Mouse (Mus musculus) embryonic facial prominence, embryonic 15.5 days (tissue): ENCODE data around the gene Usp16. TPM values are rescaled to one million over a fixed set of nuclear protein-coding genes. Genes with fewer than 3 reads are reported as not detected.

Experiments used
- ATAC-seq: fragments of 200-750 bp; cut with Nextera tagmentation; 2 replicates; pipeline ENCODE4 v1.8.0; 2017; ENCODE audit warnings: low read depth, moderate TSS enrichment; ENCODE audit not compliant: insufficient number of reproducible peaks, low FRiP score, low TSS enrichment
- H3K27ac ChIP-seq: fragments of 300-500 bp; sonication (generic); replicated peaks from 2 replicates; pipeline ENCODE4 v1.5.1; 2015; ENCODE audit warnings: mild to moderate bottlenecking, inconsistent platforms
- H3K27me3 ChIP-seq: fragments of 300-500 bp; sonication (generic); 2 replicates; pipeline ENCODE4 v1.6.1; 2015; ENCODE audit warnings: inconsistent platforms
- H3K36me3 ChIP-seq: fragments of 300-500 bp; sonication (generic); 2 replicates; pipeline ENCODE4 v1.6.1; 2015; ENCODE audit warnings: mild to moderate bottlenecking, inconsistent platforms
- H3K4me1 ChIP-seq: fragments of 300-500 bp; sonication (generic); 2 replicates; pipeline ENCODE4 v1.6.1; 2015; ENCODE audit warnings: inconsistent platforms
- H3K4me2 ChIP-seq: fragments of 300-500 bp; sonication (generic); replicated peaks from 2 replicates; pipeline ENCODE4 v1.6.1; 2015; ENCODE audit warnings: mild to moderate bottlenecking, inconsistent platforms
- H3K4me3 ChIP-seq: fragments of 300-500 bp; sonication (generic); replicated peaks from 2 replicates; pipeline ENCODE4 v1.5.1; 2015; ENCODE audit warnings: mild to moderate bottlenecking, inconsistent platforms
- H3K9ac ChIP-seq: fragments of 300-500 bp; sonication (generic); 2 replicates; pipeline ENCODE4 v1.6.1; 2015; ENCODE audit warnings: inconsistent platforms
- H3K9me3 ChIP-seq: fragments of 300-500 bp; sonication (generic); replicated peaks from 2 replicates; pipeline ENCODE4 v1.6.1; 2016; ENCODE audit warnings: inconsistent platforms
- WGBS: fragments of 180-500 bp; shearing (Covaris S2); methylation state at CpG from one replicate; pipeline ENCODE4 v1.1.7; 2015; 5-methylcytosine and 5-hydroxymethylcytosine counted together
- polyA plus RNA-seq: library from polyadenylated mRNA; unstranded; fragments of >200 nt; fragmentation: Nextera tagmentation; extraction: Ambion mirVana; gene quantifications from 2 replicates; pipeline ENCODE4 v1.2.1, GENCODE M21; 2015

Usp16 gene
- polyA plus RNA-seq: 45.7 and 51.7 TPM in 2 replicates

DNA sequence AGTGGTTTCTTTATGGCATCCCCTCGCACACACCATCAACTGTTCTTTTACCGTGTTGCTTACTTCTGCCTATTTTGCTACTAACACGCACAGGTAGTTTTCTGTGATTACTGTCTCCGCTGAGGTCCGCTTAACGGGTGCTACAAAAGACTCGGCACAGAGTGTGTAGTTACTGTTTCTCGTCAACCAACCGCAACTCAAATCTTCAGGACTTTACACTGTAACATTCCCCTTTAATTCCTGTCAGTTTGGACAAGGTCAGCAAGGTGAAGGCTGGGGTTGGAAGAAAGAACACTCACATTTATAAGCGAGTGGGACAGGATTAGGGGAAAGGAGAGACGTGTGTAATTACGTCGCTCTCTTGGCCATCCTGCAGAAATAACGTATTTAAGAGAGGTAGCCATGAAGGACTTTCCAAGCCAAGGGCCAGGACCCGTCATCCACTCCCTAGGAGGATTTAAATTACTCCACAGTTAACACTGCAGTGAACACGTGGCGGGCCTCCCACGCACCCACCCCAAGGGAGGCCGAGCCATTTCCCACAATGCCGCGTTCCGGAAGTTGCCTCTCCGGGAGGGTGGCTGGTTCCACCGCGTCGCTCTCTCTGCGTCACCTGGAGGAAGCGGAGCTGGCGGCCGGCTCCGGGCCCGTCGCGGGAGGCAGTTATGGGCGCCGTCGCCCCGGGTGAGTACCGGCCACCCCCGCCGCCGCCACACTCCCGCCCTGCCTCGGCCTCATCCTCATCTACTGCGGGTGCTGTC lies at the start of gene Usp16:
TSS of gene Usp16 (plus strand) at position 285 of the 761 bp plus-strand sequence.
- peak; percentile 96 for ATAC-seq
- whole genome bisulfite sequencing: 7% methylated on average over 45 of the region's 45 CpGs

DNA sequence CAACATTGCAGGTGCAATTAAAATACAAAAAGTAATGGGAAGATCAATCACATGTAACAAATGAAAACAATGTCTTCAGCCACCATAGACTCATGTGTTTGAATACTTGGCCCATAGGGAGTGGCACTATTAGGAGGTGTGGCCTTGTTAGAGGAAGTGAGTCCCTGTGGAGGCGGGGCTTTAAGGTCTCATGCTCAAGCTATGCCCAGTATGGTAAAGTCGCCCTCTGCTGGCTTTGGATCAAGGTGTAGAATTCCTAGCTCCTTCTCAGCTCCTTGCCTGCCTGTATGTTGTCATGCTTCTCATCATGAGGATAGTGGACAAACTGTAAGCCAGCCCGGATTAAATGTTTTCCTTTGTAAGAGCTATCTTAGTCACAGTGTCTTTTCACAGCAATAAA lies 49.5 kb upstream of the Usp16 start:
- Histone ChIP-seq H3K4me2 (no peak overlapping the region), H3K36me3 (peaks cover 80% of the 10 kb centered on the region), H3K4me1 (no peaks in the 10 kb centered on the region), H3K9ac (no peak overlapping the region), H3K27me3 (no peaks in the 10 kb centered on the region), H3K27ac (no peak overlapping the region), H3K4me3 (no peak overlapping the region), H3K9me3 (no peaks in the 10 kb centered on the region)
- ATAC-seq: no peak
- 83% methylated on average over 3 of the region's 3 CpGs for WGBS

More for the DNA sequence above, at the start of gene Usp16:
- Histone ChIP-seq H3K27me3 (no peaks in the 10 kb centered on the region), H3K4me3 (peak within 1 kb of the TSS; percentile 71), H3K9ac (peak within 1 kb of the TSS; percentile 77), H3K4me2 (peak within 1 kb of the TSS; percentile 80), H3K36me3 (peaks cover 3% of the 10 kb centered on the region; the same call in 1 of the 2 replicates), H3K27ac (peak within 1 kb of the TSS; percentile 79), H3K9me3 (no peaks in the 10 kb centered on the region), H3K4me1 (peaks cover 15% of the 10 kb centered on the region)

DNA sequence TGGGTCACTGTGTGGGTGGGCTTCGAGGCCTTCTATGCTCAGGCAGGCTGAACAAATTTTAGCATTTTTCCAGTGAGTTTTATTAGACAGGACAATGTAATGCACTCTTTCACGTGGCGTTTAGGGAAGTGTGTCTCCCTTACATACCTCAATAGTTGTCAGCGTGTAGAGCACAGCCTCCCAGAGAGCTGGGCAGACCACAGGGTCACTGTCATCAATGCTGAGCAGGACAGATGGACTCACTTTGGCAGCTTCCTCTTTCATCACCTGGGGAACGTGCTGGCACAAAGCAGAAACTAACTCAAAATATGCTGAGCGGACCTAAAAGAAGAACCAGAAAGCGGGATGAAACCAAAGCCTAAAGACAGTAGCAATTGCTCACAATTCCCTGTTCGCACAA lies 33.8 kb upstream of the Usp16 start:
- Histone ChIP-seq H3K4me3 (no peak overlapping the region), H3K27me3 (no peaks in the 10 kb centered on the region), H3K9me3 (no peaks in the 10 kb centered on the region), H3K27ac (no peak overlapping the region), H3K36me3 (peaks cover 92% of the 10 kb centered on the region), H3K9ac (no peak overlapping the region), H3K4me2 (no peak overlapping the region), H3K4me1 (no peaks in the 10 kb centered on the region)
- 90% methylated on average over 8 of the region's 8 CpGs for WGBS
- ATAC-seq: no peak

DNA sequence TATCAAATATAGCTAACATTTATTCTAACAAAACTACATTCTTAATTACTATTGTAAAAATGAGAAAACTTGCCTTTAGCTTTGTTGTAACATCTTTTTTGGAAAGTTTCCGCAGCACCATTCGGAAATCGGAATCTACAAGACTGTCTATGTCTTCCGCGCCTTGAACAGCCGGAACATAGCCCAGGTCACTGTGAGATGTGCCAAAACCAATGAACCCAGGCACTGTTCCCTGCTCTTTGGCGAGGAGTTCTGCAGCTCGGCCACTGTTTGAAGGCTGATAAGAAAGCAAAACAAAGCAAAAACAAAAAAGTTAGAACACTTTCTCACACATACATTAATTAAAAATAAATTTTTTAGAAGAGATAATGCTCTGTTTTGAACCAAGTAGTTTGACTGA lies 27.0 kb upstream of the Usp16 start:
- Histone ChIP-seq H3K4me3 (no peak overlapping the region), H3K27ac (no peak overlapping the region), H3K4me1 (peaks cover 8% of the 10 kb centered on the region; the same call in 1 of the 2 replicates), H3K36me3 (peaks cover 41% of the 10 kb centered on the region), H3K27me3 (no peaks in the 10 kb centered on the region), H3K9ac (no peak overlapping the region), H3K4me2 (no peak overlapping the region), H3K9me3 (no peaks in the 10 kb centered on the region)
- WGBS: 95% methylated on average over 8 of the region's 8 CpGs
- ATAC-seq: no peak

DNA sequence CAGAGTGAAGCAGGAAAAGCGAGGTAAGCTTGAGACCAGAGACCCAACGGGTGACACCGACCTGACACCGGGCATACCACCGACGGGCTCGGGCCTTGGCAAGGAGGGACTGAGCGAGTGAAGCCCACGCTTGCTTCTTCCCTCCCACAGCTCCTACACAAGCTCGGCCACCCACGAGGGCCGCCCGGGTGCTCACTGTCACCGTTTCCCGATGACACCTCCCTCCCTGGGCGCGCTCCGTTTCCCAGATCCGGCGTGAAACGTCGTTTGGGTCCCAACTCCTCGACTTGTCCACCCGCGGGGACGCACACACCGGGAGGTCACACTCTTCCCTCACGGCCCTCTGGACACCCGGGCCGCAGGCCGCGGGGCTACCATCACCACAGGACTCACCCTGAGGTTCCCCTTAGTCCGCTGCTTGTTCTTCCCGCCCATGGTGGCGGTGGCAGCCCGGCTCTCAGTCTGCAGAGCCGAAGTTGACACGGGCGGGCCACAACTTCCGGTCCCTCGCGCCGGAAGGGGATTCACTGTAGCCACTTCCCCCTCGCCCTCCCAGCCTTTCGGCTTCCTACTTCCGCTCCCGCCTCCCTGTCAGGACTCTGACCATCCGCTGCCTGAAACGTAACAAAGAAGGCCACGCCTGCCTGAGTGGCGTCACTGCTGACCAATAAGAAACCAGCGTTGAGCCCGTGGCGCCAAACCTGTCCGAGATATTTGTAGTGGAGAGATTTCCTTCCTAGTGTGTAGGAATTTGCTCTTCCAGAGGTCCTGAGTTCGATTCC lies 22.3 kb upstream of the Usp16 start, which contains the start of gene Ltn1:
TSS of gene Ltn1 (minus strand) at position 580 of the 782 bp plus-strand sequence.
- WGBS: under 1% methylated on average over 56 of the region's 56 CpGs
- H3K9ac ChIP-seq: peak within 1 kb of the TSS; percentile 81
- peak within 1 kb of the TSS; percentile 75 for H3K4me2 ChIP-seq
- H3K4me1 ChIP-seq: peaks cover 8% of the 10 kb centered on the region; the same call in 1 of the 2 replicates
- H3K27ac ChIP-seq: peak within 1 kb of the TSS; percentile 74
- no peaks in the 10 kb centered on the region for H3K27me3 ChIP-seq
- peak within 1 kb of the TSS; percentile 89 for H3K4me3 ChIP-seq
- H3K9me3 ChIP-seq: no peaks in the 10 kb centered on the region
- no peaks in the 10 kb centered on the region for H3K36me3 ChIP-seq
- peak; percentile 99 for ATAC-seq

DNA sequence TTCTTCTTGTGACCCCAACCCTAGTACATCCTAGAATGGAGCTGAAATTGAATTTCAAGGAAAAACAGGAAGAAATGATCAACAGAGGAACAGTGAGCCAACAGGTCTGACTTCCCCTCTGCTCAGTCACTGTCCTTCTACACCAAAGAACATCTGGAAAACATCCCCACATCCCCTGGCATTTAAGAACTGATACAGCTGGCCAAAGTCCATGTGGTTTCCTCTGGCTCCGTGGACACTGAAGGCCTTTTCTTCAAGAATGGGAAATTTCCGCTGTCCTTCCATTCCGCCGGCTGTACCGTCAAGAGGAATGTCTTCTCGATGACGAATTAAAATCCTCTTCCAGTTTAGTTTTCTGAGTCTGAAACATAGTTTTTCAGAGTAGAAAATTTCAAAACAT lies 20.2 kb upstream of the Usp16 start:
- H3K4me3 ChIP-seq: no peak overlapping the region
- 91% methylated on average over 7 of the region's 7 CpGs for WGBS
- no peaks in the 10 kb centered on the region for H3K9me3 ChIP-seq
- H3K27me3 ChIP-seq: no peaks in the 10 kb centered on the region
- no peak overlapping the region for H3K27ac ChIP-seq
- H3K4me2 ChIP-seq: no peak overlapping the region
- no peak for ATAC-seq
- H3K9ac ChIP-seq: no peak overlapping the region
- peaks cover 8% of the 10 kb centered on the region; the same call in 1 of the 2 replicates for H3K4me1 ChIP-seq
- no peaks in the 10 kb centered on the region for H3K36me3 ChIP-seq

DNA sequence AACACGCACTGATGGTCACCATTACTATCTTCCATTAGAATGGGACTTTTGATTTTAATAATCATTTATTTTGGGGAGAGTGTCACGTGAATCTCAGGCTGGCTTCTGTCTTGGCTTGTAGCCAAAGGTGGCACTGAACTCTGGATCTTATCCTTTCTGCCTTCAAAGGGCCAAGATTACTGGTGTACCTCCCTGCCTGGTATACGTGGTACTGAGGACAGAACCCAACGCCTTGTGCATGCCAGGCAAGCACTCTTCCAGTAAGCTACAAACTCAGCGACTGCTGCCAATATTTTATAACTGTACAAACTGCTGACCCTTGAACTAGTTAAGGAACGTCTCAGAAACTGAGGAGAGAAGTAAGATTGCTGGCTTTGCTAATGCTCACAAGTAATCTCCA lies 19.6 kb upstream of the Usp16 start:
- WGBS: 76% methylated on average over 6 of the region's 6 CpGs
- Histone ChIP-seq H3K27me3 (no peaks in the 10 kb centered on the region), H3K9me3 (no peaks in the 10 kb centered on the region), H3K36me3 (no peaks in the 10 kb centered on the region), H3K27ac (no peak overlapping the region), H3K4me2 (no peak overlapping the region), H3K4me1 (peaks cover 12% of the 10 kb centered on the region), H3K9ac (no peak overlapping the region), H3K4me3 (no peak overlapping the region)
- no peak for ATAC-seq

DNA sequence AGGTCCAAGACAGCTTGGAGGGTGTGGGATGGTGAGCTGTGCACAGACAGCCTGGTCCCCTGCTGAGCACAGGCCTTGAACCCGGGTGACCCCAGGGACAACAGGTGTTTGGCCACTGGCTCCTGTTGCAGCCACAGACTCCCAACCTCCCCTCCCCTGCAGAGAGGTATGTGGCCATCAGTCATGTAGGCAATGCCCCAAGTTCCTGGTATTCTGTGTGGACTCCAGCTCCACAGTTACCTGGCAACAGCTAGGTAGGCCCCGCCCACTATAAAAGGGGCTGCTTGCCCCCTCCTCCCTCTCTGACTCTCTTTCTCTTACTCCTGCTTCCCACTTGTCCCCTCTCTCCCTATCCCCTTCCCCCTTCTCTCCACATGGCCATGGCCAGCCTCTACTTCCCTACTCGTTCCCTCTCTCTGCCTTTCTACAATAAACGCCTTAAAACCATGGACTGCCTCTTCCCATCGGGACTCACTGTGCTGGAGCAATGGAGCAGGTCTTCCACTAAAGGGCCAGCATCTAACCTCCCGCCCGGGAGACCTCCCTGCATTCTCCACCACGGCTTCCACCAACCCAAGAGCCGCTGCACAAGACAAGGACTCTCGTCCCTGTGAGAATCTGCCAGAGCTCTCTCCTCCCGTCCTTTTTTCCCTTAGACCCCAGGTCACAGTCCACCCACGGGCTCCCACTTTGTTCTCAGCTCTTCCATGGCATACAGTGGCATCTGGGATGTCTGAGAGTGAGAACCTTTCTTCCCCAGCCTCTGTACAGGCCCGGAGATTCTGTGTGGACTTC lies 18.9 kb upstream of the Usp16 start:
- Histone ChIP-seq H3K27me3 (no peaks in the 10 kb centered on the region), H3K4me2 (no peak overlapping the region), H3K4me1 (peaks cover 10% of the 10 kb centered on the region), H3K36me3 (no peaks in the 10 kb centered on the region), H3K9ac (no peak overlapping the region), H3K9me3 (no peaks in the 10 kb centered on the region), H3K4me3 (no peak overlapping the region), H3K27ac (no peak overlapping the region)
- WGBS: 83% methylated on average over 13 of the region's 13 CpGs
- no peak for ATAC-seq

DNA sequence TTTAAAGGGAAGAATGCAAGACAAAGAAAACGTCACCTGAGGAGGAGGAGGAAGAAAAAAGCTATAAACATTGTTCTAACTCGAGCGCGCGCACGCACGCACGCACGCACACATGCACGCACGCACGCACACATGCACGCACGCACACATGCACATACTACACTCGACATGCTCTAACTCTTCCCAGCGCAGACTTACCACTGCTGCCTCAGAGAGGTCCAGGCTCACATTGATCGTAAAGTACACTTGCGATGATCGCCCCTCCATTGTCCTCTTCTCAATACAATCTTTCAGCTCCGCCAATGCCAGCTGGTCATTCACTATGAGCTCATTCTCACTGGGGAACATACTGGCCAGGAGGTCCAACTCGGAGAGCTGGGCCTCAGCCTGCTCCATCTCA lies 17.4 kb upstream of the Usp16 start:
- peaks cover 13% of the 10 kb centered on the region for H3K4me1 ChIP-seq
- no peak overlapping the region for H3K4me3 ChIP-seq
- no peaks in the 10 kb centered on the region for H3K9me3 ChIP-seq
- H3K4me2 ChIP-seq: no peak overlapping the region
- H3K27me3 ChIP-seq: no peaks in the 10 kb centered on the region
- no peak overlapping the region for H3K9ac ChIP-seq
- ATAC-seq: no peak
- 91% methylated on average over 21 of the region's 21 CpGs for WGBS
- H3K27ac ChIP-seq: no peak overlapping the region
- H3K36me3 ChIP-seq: no peaks in the 10 kb centered on the region

DNA sequence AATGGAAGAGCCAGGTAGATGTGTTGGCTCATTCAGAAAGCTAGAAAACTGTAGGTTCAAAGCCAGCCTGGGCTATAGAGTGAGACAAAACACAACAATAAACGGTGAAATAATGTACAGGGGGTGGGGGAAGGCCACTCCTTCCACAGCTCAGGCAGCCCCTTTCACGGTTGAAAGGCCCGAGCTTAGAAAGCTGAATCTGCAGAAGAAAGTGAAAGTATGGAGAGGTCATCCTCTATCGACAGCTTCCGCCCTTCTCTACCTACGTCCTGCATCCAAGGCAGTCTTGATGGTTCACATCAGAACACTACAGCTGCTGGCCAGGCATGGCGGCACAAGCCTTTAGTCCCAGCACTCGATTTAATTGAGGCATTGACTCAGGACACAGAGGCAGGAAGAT lies 15.8 kb upstream of the Usp16 start:
- Histone ChIP-seq H3K36me3 (no peaks in the 10 kb centered on the region), H3K4me1 (peaks cover 13% of the 10 kb centered on the region), H3K4me2 (no peak overlapping the region), H3K27ac (no peak overlapping the region), H3K9ac (no peak overlapping the region), H3K9me3 (no peaks in the 10 kb centered on the region), H3K27me3 (no peaks in the 10 kb centered on the region), H3K4me3 (no peak overlapping the region)
- 90% methylated on average over 8 of the region's 8 CpGs for WGBS
- no peak for ATAC-seq

DNA sequence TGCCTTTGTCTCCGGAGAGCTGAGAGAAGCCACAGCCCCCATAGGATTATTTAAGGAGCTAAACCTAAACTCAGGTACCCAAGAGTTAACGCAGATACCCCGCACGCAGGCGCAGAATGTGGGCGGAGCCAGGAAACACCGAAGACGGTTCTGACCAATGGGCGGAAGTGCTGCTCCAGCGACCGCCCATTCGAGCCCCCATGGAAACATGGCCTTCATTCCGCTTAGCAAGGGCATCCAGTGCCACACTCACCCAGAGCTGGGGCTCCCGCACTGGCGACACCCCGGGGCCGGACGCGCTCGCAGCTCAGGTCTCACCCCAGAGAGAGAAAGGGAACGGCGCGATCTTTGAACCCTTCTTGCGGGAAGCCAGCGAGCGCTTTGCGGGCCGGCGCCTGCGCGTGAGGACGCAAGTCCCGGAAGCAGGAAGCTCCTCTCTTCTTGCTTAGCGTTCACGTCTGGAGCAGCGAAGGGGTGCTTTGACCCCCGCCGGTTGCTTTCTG lies 14.3 kb upstream of the Usp16 start, which contains the start of gene Rwdd2b:
TSS of gene Rwdd2b (minus strand) at position 390 of the 503 bp plus-strand sequence.
- Histone ChIP-seq H3K9ac (peak within 1 kb of the TSS; percentile 63), H3K27ac (peak within 1 kb of the TSS; percentile 85), H3K36me3 (no peaks in the 10 kb centered on the region), H3K27me3 (no peaks in the 10 kb centered on the region), H3K4me2 (peak within 1 kb of the TSS; percentile 68), H3K4me3 (peak within 1 kb of the TSS; percentile 61), H3K9me3 (no peaks in the 10 kb centered on the region), H3K4me1 (peaks cover 13% of the 10 kb centered on the region)
- WGBS: under 1% methylated on average over 38 of the region's 38 CpGs
- peak; percentile 96 for ATAC-seq
